Mouse (Mus musculus): ENCODE data around the gene Dis3l2.

The Dis3l2 gene

DNA sequence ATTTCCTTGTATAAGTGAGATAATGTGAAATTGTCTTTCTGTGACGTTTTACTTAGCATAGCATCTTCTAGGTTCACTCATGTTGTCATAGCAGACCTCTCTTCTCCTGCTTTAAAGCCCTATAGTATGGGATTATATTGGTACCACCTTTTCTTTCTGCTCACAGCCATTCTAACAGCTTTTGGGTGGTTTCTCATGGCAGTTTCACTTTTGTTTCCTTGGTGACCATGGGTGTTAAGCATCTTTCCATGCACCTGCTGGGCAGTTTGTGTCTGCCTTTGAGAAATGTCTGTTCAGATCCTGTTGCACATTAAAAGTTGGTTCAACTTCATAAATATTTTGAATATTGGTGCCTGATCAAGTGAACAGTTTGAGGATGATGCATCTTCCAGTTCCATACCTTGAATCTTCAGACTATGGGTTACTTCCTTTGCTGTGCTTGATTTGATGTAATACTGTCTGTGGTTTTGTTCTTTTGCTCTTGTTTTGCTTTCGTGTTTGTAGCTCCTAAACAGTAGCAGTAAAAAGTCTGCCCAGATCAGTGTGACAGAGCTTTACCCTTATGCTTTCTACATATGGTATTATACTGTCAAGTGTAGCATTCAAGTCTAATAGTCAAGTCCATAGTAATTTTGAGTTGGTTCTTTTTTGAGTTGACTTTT lies 29.7 kb downstream of the Dis3l2 start:
- DNase-seq (ENCODE audit: low read depth, low spot score), result no peak

DNA sequence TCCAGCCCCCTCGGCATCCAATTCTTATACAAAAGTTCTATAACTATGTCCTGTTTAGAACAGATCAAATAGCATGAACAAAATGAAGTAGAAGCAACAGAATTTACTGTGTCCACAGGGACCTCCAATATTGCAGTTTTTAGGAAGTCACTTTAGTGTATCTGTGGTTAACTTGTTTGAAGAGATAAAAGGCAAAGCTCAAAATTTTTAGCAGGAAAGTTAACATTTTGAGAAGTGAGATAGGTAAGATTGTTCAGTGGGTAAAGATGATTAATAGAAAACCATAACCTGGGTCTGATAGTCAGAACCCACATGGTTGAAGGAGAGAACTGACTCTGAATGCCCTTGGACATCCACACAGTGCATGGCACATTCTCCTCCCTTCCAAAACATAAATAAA lies 32.8 kb downstream of the Dis3l2 start:
- DNase-seq (ENCODE audit: low read depth, low spot score), result no peak

DNA sequence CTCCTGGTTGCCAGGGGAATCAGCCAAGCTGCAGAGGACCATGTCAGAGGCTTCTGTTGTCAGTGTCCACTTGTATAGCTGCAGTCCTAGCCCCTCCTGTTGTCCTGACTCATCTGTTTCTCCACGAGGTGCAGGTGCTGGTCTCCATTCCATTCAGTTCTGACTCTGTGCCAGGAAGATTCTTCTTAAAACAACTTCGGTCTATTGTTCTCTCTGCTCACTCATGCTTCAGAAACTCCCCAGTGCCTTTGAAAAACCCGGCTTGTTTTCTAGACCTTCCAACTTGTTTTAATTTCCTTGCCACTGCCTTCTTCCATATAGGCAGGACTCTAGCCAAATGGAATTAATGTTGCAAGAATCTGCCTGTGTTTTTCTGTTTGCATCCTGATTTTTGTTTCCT lies 39.3 kb downstream of the Dis3l2 start:
- no peak for DNase-seq (ENCODE audit: low read depth, low spot score)

DNA sequence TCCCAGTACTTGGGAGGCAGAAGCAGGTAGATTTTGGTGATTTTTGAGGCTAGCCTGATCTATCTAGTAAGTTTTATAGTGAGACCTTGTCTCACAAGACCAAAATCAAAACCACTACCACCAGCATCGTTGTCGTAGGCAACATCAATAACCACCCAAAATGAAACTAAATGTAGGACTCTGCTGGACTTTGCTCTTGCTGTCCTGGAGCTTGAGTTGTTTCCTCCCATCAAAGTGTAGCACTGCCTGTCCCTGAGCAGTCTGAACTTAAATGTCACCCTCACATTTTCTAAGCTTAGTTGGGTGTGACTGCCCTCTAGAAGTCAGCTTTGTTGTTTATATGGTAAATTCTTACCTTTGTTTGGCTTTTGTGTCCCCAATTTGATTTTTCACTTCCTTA lies 43.4 kb downstream of the Dis3l2 start:
- no peak for DNase-seq (ENCODE audit: low read depth, low spot score)

DNA sequence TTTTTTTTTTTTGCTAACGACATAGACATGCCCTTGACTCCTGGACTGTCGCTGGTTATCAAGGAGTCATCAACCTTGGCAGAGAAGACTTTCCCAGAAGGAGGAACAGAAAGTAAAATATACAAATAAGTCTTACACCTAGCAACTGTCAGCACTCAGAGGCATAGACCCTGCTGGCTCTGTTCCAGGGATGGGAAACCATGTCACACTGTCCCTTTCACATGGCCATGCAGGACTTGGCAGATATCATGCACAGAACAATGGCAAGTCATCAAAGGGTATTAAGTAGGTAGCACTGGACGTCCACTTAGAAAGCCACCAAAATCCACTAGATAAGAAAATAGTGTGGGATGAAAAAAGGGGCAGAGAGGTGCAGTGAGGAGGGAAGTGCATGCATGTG lies 46.5 kb downstream of the Dis3l2 start:
- DNase-seq (ENCODE audit: low read depth, low spot score), result no peak

DNA sequence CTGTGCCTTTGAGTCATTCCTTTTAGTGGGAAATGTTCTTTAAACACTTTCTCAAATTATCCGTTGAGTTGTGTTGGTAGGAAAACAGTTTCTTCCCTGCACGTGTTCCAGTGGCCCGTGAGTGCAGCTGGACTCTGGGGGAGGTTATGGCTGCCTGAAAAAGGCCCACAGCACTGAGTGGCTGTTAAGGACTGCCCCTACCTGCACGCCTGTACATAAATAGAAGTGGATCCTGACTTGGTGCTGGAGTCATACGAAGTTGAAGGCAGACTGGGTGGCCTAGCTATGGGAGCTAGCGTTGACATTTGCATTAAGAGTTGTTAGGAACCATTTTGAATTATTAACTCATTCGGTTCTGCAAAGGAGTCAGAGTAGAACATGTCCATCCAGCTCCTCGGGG lies 49.8 kb downstream of the Dis3l2 start:
- no peak for DNase-seq (ENCODE audit: low read depth, low spot score)

DNA sequence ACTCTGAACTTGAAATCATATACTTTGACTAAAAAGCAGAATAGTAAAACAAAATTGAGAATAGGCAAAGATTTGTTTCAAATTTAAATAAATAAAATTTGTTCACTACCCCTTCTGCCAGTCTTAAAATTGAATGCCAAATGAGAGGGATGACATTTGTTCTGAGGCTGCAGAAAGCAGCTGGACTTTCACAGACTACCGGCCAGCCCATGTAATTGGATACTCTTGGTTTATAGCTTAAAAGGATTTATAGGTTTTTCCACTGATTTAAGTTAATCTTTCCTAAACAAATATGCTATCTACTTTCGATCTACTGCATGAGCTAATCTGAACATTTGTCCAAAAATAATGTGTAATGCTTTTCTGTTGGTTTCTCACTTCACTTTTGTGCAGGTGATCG lies 50.7 kb downstream of the Dis3l2 start:
- no peak for DNase-seq (ENCODE audit: low read depth, low spot score)

DNA sequence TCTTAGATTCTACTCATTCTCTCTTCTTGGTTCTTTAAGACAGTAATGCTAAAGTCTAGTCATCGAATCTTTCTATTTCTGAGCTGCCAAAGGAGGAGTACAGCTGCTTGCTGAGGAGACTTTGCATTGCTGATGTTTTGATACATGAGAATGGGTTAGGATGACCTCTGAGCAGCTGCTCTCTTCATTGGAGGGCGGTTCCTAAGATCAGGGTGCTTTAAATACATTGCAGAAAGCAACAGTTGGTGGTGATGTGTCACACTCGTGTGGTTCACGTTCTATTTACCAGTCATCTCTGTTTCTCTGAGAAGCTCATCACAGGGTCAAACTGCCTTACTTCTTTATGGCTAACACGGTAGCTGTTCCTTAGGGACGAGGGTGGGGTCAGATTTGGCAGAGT lies 54.5 kb downstream of the Dis3l2 start:
- peak; percentile 77 for DNase-seq (ENCODE audit: low read depth, low spot score)

DNA sequence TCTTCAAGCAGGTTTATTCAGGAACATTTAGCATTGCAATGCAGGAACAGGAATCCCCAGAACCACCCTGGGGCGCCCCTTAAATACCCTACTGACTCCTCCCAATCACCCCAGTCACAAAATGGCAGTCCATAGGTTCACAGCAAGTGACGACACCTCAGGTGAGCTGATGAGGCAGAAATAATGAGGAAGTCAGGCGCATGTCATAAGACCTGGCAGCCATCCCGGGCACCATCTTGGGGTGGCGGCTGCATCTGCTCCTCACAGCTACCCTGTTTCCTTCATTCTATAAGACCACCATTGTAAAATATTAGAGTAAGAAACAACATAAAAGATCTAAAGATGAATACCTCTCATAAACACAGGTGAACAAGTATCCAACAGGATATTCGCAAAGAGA lies 58.6 kb downstream of the Dis3l2 start:
- DNase-seq (ENCODE audit: low read depth, low spot score), result no peak

DNA sequence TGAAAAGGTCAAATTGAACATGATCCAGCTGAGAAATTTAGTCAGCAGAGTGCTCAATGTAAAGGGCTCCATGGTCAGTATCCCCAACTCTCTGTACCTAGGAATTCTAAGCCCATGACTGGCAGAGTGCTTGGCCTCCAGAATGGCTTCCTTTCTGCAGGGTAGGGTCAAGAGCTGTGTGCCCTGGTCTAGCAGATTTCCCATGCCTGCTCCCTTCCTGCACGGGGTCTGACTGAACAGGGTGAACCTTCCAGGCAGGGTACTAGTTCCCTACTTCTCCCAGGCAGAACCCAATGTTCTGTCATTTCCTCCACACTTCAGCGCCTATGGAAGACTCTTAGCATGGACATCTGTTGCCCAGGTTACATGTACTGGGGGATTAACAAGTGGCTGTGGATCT lies 97.6 kb downstream of the Dis3l2 start:
- DNase-seq (ENCODE audit: low read depth, low spot score), result no peak

DNA sequence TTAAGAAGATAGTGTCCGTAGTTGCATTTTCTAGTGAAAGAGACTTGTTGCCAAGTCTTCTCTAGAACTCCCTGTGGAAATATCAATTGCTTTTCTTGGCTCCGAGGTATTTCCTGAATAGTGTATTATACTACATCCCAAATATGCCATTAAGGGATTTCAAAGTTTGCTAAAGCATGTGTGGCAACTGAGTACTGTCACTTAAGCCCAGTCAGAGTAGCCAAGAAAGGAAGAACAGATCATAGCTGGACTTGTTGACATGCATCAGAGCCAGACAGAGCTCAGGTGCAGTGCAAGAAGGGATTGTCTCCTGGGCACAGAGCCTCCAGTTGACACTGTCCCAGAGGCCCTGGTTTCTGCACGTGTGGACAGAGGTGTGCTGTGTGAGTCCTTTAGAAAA lies 108.1 kb downstream of the Dis3l2 start:
- peak; percentile 1 for DNase-seq (ENCODE audit: low read depth, low spot score)

DNA sequence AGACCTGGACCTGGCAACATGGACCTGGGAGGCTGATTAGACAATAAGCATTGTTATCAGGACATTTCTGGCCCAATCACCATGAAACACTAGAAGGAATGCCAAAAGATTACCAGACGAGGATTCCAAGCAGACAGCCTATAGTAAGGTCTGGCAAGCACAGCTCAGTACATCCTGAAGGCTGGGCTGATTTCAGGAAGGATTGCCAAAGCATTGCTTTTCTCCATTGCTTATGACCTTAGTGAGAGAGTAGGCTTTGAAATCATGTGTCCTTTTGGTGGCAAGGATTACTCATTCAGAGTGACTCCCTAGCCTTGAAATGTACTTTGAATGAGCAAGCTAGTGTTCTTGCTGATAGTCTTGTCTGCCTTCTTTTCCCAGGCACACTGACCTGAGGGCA lies 118.7 kb downstream of the Dis3l2 start:
- DNase-seq (ENCODE audit: low read depth, low spot score), result no peak

DNA sequence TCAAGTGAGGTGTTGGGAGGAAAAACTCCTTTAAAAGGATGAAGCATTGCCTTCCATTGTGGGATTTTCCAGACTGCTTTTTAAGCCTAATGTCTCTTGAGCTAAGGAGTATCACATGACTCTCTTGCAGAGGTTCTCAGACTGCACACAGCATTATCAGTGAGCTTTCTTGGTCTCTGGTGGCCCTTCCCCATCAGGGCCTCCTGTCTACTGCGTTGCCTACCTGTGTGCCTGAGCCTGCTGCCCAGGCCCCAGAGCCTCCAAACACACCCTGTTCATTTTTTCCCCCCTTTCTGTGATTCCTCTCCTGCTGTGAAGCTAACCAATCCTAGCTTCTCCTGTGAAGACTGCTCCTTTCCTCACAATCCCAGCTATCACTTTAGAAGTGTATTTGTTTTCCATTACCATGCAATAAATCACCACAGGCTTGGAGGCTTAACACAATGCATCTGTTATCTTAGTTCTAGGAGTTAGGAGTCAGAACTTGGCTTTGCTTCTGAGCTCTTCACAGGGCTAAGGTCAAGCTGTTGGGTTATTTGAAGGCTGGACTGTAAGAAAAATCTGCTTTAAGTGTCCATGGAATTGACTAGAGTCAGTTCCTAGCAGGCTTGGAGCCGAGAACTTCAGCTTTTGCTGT lies 130.9 kb downstream of the Dis3l2 start:
- no peak for DNase-seq (ENCODE audit: low read depth, low spot score)

DNA sequence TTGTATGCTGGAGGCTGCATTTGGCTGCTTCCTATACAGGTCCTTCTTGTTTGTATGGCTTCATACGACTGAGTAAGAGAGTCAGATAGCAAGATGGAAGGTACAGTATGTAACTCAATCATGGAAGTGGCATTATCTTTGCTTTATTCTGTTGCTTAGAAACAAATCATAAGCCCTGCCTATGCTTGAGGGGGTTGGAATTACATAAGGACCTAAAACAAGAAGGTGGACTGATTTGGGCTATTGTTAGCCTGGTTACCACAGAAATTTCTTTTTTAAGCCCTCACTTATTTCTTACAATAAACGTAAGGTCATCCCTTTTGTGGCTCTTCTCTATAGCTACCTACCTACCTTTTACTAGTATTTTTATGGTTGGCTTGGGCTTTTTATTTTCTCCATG lies 131.4 kb downstream of the Dis3l2 start:
- no peak for DNase-seq (ENCODE audit: low read depth, low spot score)

DNA sequence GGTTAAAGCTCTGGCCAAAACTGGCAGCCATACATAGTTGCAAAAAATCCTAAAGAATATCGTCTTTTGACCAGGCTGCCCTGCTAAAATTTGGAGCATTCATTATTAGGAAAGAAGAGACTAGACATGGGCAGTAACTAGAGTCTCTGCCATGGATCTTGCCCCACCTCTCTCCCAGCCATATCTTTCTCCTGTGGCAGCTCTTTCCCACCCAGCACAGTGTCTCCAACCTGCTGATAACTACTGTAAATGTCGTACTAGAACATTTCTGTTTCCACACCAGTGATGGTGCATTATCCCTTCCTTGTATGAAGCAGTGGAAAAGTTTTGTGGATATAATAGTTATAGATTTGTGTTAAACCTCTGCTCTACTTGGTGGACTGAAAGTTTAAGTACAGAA lies 147.1 kb downstream of the Dis3l2 start:
- DNase-seq (ENCODE audit: low read depth, low spot score), result no peak

DNA sequence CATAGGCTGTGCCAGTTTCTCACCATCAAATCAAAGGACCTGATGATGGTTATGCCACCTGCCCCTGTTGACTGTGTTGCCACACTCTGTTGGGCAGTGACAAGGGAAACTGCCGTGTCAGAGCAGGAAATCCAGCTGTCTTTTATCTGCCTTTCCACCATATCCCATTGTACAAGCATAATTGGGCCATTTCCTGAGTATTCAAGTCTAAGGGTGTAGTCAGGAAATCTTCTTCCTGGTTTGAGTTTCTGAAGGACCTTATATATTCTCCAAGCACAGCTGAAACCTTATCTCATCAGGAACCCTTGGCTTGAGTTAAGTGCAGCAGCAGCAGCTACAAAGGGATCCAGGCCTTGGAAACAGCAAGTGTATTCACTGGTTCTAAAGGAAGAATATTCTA lies 155.3 kb downstream of the Dis3l2 start:
- peak; percentile 2 for DNase-seq (ENCODE audit: low read depth, low spot score)

DNA sequence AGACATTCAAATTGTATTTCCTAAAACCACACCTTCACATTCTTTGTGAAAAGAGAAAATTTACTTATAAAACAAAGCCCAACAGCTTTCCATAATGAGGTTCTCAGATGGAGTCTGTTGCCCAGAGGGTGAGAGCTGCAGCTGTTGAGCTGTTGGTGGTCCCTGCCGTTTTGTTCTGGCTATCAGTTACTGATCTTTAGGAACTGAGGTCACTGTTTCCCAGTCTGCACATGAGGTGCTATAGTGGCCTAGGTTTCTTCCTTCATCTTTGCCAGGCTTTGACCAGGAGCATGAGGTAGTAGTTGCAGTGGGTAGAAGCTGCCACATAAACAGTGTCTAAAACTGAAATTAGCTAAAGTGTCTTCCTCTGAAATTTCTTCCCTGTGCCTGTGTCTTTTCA lies 155.8 kb downstream of the Dis3l2 start:
- no peak for DNase-seq (ENCODE audit: low read depth, low spot score)

DNA sequence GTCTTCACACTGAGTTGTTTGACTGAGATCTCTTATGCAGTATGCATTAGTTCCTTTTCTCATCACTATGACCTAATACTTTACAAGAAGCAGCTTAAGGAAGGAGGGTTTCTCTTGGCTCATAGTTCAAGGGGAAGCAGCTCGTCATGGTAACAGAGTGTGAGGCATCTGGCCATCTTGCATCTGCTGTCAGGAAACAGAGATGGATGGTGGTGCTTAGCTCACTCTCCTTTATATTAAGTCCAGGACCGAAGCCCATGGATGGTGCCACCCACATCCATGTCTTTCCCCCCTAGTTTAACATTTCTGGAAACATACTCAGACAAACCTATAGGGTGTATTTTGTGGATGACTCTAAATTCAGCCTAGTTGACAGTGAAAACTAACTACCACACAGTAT lies 170.1 kb downstream of the Dis3l2 start:
- no peak for DNase-seq (ENCODE audit: low read depth, low spot score)

DNA sequence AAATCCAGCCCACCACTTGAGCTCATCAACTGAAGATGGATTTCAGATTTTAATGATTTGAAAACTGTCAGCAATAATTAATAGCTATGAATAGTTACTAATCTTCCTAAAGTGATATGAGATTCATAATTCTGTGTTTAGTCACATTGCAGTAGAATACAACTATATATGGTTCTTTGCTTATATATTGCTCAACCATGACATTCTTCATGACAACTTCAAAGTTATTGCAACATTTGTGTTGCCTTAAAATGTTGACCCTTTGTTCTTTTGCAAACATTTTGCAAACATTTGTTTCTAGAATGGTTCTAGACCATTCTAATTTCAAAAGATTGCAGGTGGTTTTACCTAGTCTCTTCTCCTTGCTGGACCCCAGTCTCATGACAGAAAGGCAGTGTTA lies 175.1 kb downstream of the Dis3l2 start:
- DNase-seq (ENCODE audit: low read depth, low spot score), result no peak

DNA sequence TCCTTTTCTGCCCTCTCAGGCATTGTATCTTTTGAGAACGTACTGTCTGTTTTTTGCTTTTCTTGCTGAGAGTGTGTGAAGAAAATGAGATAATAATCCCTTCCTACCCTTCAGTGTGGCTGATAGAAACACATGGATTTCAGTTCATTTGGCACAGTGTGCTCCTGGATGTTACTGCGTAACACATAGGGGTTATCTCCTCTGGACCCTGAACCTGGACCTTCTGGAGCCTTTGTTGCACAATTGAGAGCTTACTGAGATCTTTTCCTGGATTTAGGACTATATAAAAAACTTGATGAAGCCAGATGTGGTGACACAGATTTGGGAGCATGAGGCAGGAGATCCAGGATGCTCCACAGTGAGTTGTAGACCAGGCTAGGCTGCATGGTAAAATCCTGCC lies 175.9 kb downstream of the Dis3l2 start:
- no peak for DNase-seq (ENCODE audit: low read depth, low spot score)

DNA sequence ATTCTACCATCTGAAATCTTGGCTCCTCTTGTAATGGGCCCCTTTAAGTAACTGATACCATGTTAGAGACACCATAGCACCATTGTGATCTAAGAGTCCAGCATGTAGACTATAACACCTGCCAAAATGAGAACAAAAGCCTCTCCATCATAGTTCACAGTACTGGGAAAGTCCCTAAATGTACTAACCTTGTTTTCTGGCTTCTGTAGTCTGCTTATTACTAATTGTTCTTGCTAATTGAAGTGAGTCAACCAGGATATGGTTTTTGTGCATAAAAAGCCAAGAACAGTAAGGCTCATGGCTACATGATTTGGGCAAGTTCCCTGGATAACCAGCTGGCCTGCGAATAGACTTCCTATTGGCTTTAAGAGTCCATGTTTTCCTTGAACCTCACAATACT lies 183.5 kb downstream of the Dis3l2 start:
- no peak for DNase-seq (ENCODE audit: low read depth, low spot score)

DNA sequence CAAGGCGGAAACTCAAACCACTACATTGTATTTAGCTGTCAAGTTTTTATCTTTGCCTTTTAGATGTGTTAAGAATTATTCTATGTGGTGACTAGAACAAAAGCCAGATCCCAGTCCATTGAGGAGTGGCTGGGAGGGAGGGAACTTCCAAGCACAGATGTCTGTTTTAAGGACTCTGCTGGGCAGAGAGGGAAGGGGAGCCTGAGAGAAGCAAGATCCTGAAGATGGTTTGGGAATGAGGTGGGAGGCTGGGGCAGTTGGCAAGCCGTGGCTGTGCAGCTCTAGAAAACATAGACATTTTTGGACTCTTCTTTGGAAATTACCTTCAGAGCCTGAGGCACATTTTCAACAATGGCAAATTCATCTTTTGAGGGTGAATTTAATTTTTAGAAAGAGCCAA lies 208.9 kb downstream of the Dis3l2 start:
- DNase-seq (ENCODE audit: low read depth, low spot score), result no peak

DNA sequence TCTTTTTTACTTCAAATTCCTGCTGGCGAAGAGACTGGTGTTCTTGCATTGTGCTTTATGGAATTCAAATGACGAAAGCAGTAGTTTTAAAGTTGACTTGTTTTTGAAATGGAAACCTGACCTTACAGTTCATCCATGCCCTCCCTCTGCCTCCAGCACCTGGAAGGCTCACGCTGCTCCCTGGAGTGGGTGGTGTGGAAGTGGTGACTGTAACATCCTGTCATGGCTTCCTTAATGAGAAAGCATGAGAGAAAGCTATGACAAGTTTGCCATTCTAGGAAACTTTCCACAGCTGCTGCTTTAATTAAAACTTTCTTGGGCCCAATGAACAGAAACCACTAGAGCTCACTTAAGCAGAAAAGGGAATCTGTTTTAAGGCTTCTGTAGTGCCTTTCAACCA lies 210.3 kb downstream of the Dis3l2 start:
- DNase-seq (ENCODE audit: low read depth, low spot score), result no peak

DNA sequence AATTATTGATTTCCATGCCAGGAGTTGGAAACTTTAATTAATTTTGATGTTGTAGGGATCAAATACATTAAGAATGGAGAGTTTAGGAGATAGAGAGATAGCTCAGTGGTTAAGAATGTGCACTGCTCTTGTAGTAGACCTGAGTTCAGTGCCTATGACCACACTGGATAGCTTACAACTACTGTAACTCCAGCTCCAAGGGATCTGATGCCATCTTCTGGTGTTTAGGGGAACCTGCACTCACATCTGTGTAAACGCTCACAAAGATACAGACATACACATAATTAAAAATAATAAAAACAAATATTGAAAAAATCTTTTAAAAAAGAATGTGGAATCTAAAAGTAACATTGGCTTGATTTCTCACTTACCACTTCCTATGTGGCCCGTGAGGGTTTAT lies 211.1 kb downstream of the Dis3l2 start:
- no peak for DNase-seq (ENCODE audit: low read depth, low spot score)
